Mouse (Mus musculus) right cerebral cortex, postnatal 25 days (tissue): Measurements from ENCODE around the gene Aass.
"Not testable (repeated sequence)": the region's sequence is repeated elsewhere in the genome, so short reads cannot be mapped to it uniquely, and the experiment has no call there.

Experiments used
- DNase-seq: peaks from one replicate; pipeline ENCODE4 v3.0.0; 2022

Aass gene

GRCm38 (mm10) chr6:23132573-23133181 lies at the start of gene Aass:
Aass (minus strand) TSS chr6:23132986.
- peak; percentile 7 for DNase-seq

GRCm38 (mm10) chr6:23180096-23180495 lies 47.3 kb upstream of the Aass start:
- peak; percentile 27 for DNase-seq

- not testable (repeated sequence) for DNase-seq
Measured at GRCm38 (mm10) chr6:23163824-23164223, 31.0 kb upstream of the Aass start.

GRCm38 (mm10) chr6:23156357-23156756 lies 23.6 kb upstream of the Aass start:
- not testable (repeated sequence) for DNase-seq

GRCm38 (mm10) chr6:23153112-23153511 lies 20.3 kb upstream of the Aass start:
- DNase-seq, result no peak

GRCm38 (mm10) chr6:23147221-23147620 lies 14.4 kb upstream of the Aass start:
- DNase-seq, result no peak

- DNase-seq, result no peak
Measured at GRCm38 (mm10) chr6:23143980-23144379, 11.2 kb upstream of the Aass start.

- DNase-seq, result no peak
Measured at GRCm38 (mm10) chr6:23131015-23131414, 1.8 kb downstream of the Aass start.

GRCm38 (mm10) chr6:23129201-23129600 lies 3.6 kb downstream of the Aass start:
- DNase-seq, result no peak

- no peak for DNase-seq
Measured at GRCm38 (mm10) chr6:23126706-23127105, 6.1 kb downstream of the Aass start.

- no peak for DNase-seq
Measured at GRCm38 (mm10) chr6:23125831-23126230, 7.0 kb downstream of the Aass start.

GRCm38 (mm10) chr6:23124823-23125222 lies 8.0 kb downstream of the Aass start:
- no peak for DNase-seq

- no peak for DNase-seq
Measured at GRCm38 (mm10) chr6:23122934-23123333, 9.9 kb downstream of the Aass start.

GRCm38 (mm10) chr6:23114781-23115180 lies 18.0 kb downstream of the Aass start:
- DNase-seq, result no peak

GRCm38 (mm10) chr6:23107069-23107468 lies 25.7 kb downstream of the Aass start:
- no peak for DNase-seq

GRCm38 (mm10) chr6:23106373-23106772 lies 26.4 kb downstream of the Aass start:
- DNase-seq, result no peak

- not testable (repeated sequence) for DNase-seq
Measured at GRCm38 (mm10) chr6:23090346-23091055, 42.3 kb downstream of the Aass start.

- DNase-seq, result not testable (repeated sequence)
Measured at GRCm38 (mm10) chr6:23089292-23089691, 43.5 kb downstream of the Aass start.

- no peak for DNase-seq
Measured at GRCm38 (mm10) chr6:23084587-23085421, 48.0 kb downstream of the Aass start.

GRCm38 (mm10) chr6:23079991-23080680 lies 52.6 kb downstream of the Aass start:
- DNase-seq, result no peak

- no peak for DNase-seq
Measured at GRCm38 (mm10) chr6:23078273-23078672, 54.5 kb downstream of the Aass start.

GRCm38 (mm10) chr6:23076060-23076459 lies 56.7 kb downstream of the Aass start:
- DNase-seq, result no peak

- no peak for DNase-seq
Measured at GRCm38 (mm10) chr6:23055734-23056133, 77.1 kb downstream of the Aass start.
